Mouse (Mus musculus) megakaryocyte, embryonic 14.5 days (primary cell): ENCODE results near the gene Tmprss3. TPM values are rescaled to one million over a fixed set of nuclear protein-coding genes. Genes with fewer than 3 reads are reported as not detected.

ENCODE experiments used
- H3K27me3 ChIP-seq: replicated peaks from 2 replicates; pipeline ENCODE3; 2012; ENCODE audit warnings: inconsistent platforms
- H3K36me3 ChIP-seq: replicated peaks from 2 replicates; pipeline ENCODE3; 2012; ENCODE audit warnings: low read length, inconsistent platforms, mixed read lengths
- H3K4me1 ChIP-seq: 2 replicates; pipeline ENCODE4 v1.6.1; 2012; ENCODE audit warnings: inconsistent platforms
- H3K4me3 ChIP-seq: replicated peaks from 2 replicates; pipeline ENCODE3; 2012; ENCODE audit warnings: moderate library complexity, mild to moderate bottlenecking, inconsistent platforms
- H3K9me3 ChIP-seq: 2 replicates; pipeline ENCODE4 v1.6.1; 2012; ENCODE audit warnings: inconsistent platforms
- FLI1 ChIP-seq: IDR thresholded peaks from 2 replicates; pipeline ENCODE4 v1.6.1; 2012; ENCODE audit warnings: low read length, inconsistent platforms, mixed read lengths
- GATA1 ChIP-seq: IDR thresholded peaks from 3 replicates; pipeline ENCODE4 v1.6.1; 2012; ENCODE audit warnings: mixed read lengths, low read length, inconsistent platforms, borderline replicate concordance
- polyA plus RNA-seq: library from polyadenylated mRNA; stranded (reverse); fragments of >175 nt; gene quantifications from 2 replicates; pipeline ENCODE4 v1.2.3, GENCODE M21; 2012; ENCODE audit warnings: low replicate concordance; ENCODE audit not compliant: insufficient read depth

Gene Tmprss3
- polyA plus RNA-seq, 1 experiment = 0.10 TPM

DNA sequence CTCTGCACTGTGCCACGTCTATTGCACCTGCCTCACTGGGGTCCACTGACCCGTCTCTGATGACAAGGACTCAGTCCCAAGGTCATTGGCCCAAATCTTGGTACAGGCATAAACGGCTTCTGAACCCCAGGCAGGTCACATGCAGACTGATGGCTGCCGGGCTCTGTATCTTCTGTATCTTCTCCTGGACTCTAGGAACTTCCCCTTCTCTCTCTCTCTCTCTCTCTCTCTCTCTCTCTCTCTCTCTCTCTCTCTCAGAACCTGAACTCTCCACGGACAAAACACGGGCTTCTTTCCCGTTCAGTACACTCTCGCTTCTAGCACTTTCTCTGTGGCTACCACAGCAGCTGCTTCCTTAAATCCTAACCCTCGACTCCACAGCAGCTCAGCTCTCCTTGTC lies 52.8 kb downstream of the Tmprss3 start:
- peaks cover 38% of the 10 kb centered on the region for H3K27me3 ChIP-seq
- TF ChIP-seq FLI1 = no peak
- TF ChIP-seq GATA1 = no peak
- H3K4me1 ChIP-seq = no peaks in the 10 kb centered on the region
- H3K4me3 ChIP-seq = no peak overlapping the region
- peaks cover 29% of the 10 kb centered on the region for H3K9me3 ChIP-seq
- no peaks in the 10 kb centered on the region for H3K36me3 ChIP-seq

DNA sequence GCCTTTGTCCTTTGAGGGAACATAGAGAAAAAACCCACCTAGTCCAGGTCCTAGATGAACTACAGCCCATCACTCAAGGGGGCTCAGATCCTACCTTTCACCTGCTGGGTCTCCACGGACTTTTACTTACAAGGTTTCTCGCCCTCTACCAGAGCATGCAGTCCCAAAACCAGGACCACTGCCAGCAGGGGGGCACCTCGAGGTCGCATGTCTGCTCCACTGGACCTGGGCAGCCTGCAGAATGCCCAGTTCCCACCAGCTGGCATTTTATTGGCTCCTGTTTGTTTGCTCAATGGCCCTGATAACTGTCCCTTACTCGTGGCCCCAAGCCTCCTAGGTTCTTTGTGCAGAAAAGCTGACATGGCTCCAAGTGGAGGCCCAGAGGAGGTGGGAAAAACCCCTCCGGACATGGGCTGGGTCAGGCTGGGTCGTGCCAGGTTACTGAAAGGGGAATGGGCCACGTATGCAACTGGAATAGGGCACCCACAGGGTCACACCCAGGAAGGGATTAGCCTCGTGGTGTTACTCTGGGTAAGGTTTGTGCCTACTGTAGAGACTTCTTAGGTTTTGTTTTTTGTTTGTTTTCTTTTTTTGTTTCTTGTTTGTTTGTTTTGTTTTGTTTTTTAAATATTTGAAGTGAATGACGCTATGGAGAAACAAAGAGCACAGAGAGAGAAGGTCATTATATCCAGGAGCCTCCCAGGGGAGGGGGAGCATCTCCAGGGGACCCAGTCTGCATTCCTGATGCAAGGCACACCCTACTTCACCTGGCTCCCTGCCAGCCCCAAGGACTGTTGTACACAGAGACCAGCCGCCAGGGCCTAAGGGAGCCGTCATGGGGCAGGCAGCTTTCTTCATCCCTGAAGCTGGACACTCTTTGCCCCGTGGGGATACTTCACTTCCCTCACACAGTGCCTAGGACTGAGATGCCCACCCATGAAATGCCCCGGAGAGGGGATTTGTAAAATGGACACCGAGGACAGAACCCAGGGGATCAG lies 54.4 kb downstream of the Tmprss3 start, which contains the start of gene Tff2:
Gene Tff2 (minus strand): TSS at position 243 of the 998 bp plus-strand sequence.
- peaks cover 36% of the 10 kb centered on the region for H3K27me3 ChIP-seq

DNA sequence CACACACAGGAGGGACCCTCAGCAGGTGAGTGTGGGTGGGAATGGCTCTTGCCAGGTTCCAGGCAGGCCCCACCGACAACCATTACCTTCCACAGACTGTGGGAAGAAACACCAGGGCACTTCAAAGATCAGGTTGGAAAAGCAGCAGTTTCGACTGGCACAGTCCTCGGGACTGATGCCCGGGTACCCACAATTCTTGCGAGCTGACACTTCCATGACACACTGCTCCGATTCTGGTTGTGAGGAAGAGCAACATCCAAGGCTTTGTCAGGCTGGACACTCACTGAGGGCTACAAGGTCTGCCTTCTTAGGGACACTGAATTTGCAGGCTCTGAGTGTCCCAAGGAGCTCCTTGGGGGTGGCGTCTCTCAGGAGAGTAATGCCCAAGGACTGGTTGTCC lies 56.7 kb downstream of the Tmprss3 start:
- Histone ChIP-seq H3K4me3 (no peak overlapping the region), H3K4me1 (peaks cover 4% of the 10 kb centered on the region; the same call in 1 of the 2 replicates), H3K36me3 (no peaks in the 10 kb centered on the region), H3K9me3 (peaks cover 14% of the 10 kb centered on the region), H3K27me3 (peaks cover 36% of the 10 kb centered on the region)
- TF ChIP-seq GATA1 = no peak
- TF ChIP-seq FLI1 = no peak

More for the DNA sequence above, 54.4 kb downstream of the Tmprss3 start, which contains the start of gene Tff2:
- no peaks in the 10 kb centered on the region for H3K36me3 ChIP-seq
- peaks cover 24% of the 10 kb centered on the region for H3K9me3 ChIP-seq
- no peaks in the 10 kb centered on the region for H3K4me1 ChIP-seq
- no peak within 1 kb of the TSS for H3K4me3 ChIP-seq
- TF ChIP-seq FLI1 (no peak), GATA1 (no peak)

DNA sequence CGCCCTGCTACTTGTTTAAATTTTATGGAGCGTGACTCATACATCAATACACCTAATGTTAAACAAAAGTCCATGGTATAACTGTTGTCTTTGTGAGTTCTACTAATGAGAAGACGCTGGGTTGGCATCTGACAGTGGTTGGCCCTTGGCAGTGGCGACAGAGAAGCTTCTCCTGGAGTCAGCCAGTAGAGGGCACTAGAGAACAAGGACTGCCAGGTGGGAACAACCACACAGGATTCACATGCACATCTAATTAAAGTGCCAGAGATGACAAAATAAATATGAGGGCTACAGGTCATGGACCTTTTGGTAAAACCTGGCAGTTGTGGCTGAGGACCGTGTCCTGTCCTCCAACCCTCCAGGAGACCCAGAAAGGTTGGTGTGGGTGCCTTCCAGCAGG lies 60.4 kb downstream of the Tmprss3 start:
- H3K4me3 ChIP-seq = no peak overlapping the region
- H3K4me1 ChIP-seq = peaks cover 4% of the 10 kb centered on the region; the same call in 1 of the 2 replicates
- no peaks in the 10 kb centered on the region for H3K36me3 ChIP-seq
- peaks cover 25% of the 10 kb centered on the region for H3K27me3 ChIP-seq
- TF ChIP-seq FLI1 (no peak), GATA1 (no peak)
- no peaks in the 10 kb centered on the region for H3K9me3 ChIP-seq

DNA sequence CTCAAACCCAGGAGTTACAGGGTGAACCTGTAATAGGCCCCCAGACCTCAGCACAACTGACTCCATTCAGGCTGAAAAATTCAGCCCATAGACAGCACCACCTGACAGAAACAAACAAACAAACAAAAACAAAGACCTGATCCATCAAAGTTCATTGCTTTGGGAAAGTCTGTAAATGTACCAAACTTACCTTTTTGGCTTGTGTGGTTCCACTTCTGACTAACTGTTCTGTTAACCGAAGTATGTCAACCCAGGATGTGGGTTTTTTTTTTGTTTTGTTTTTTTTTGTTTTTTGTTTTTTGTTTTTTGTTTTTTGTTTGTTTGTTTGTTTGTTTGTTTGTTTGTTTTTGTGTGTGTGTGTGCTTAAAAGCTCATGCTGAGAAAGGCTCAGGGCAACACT lies 62.0 kb downstream of the Tmprss3 start:
- H3K9me3 ChIP-seq = no peaks in the 10 kb centered on the region
- TF ChIP-seq FLI1 (no peak), GATA1 (no peak)
- peaks cover 17% of the 10 kb centered on the region for H3K27me3 ChIP-seq
- H3K4me3 ChIP-seq = no peak overlapping the region
- H3K36me3 ChIP-seq = no peaks in the 10 kb centered on the region
- H3K4me1 ChIP-seq = peaks cover 4% of the 10 kb centered on the region; the same call in 1 of the 2 replicates

DNA sequence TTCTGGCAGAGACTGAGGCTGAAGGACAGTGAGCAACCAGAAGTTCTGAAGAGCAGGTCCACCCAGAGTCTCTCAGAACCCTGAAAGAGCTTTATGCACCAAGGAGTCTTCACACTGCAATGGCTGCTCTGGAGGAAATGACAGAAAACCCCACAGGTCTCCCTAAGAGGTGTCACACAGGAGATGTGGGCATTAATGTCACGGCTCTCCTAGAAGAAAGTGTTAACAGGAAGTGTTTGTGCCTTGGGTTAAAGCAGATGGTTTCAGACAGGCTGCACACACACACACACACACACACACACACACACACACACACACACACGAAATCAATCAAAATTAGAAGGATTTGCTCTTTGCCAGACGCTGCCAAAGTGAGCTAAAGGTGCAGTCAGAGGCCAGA lies 62.5 kb downstream of the Tmprss3 start:
- Histone ChIP-seq H3K9me3 (no peaks in the 10 kb centered on the region), H3K4me3 (no peak overlapping the region), H3K4me1 (peaks cover 4% of the 10 kb centered on the region; the same call in 1 of the 2 replicates), H3K36me3 (no peaks in the 10 kb centered on the region), H3K27me3 (peaks cover 17% of the 10 kb centered on the region)
- no peak for TF ChIP-seq GATA1
- no peak for TF ChIP-seq FLI1

DNA sequence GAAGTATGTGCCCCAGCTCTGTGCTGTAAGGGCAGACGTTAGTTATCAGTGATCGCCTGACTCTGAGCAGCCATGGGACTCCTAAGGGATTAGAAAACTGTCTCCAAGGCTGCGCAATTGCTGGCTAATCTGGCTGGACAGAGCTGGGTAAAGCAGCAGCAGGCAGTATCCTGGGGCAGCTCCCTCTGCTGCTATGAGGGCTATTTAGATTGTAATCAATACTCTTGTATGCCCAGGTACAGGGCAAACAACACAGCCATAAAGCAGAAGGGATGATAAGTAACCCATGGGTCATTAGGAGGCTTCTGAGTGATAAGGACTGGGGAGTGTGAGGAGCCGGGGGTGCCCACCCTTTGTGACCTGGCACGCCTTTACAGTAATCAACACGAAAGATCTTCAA lies 63.9 kb downstream of the Tmprss3 start:
- Histone ChIP-seq H3K9me3 (no peaks in the 10 kb centered on the region), H3K27me3 (peaks cover 25% of the 10 kb centered on the region), H3K4me1 (peaks cover 4% of the 10 kb centered on the region; the same call in 1 of the 2 replicates), H3K4me3 (no peak overlapping the region), H3K36me3 (no peaks in the 10 kb centered on the region)
- TF ChIP-seq GATA1 (no peak), FLI1 (no peak)

DNA sequence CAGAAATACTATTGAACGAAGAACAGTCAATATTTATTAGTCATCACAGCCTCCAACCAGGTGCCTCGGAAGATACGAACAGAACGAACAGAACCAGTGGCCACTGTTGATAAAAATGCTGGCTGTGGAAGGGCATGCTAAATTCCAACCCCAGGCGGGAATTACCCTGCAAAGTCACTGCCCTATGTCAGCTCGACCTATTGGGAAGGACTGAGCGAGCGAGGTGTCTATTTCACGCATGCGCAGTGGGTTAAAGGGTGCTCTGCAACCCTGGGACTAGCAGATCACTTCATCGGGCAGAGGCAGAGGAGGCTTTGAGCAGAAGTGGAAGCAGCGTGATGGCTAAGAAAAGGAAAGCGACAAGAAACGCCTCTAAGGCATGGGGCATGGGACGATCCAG lies 65.0 kb downstream of the Tmprss3 start:
- peaks cover 31% of the 10 kb centered on the region for H3K27me3 ChIP-seq
- no peak for TF ChIP-seq GATA1
- TF ChIP-seq FLI1 = no peak
- peaks cover under 1% of the 10 kb centered on the region; the same call in 1 of the 2 replicates for H3K4me1 ChIP-seq
- H3K4me3 ChIP-seq = no peak overlapping the region
- H3K9me3 ChIP-seq = no peaks in the 10 kb centered on the region
- no peaks in the 10 kb centered on the region for H3K36me3 ChIP-seq

DNA sequence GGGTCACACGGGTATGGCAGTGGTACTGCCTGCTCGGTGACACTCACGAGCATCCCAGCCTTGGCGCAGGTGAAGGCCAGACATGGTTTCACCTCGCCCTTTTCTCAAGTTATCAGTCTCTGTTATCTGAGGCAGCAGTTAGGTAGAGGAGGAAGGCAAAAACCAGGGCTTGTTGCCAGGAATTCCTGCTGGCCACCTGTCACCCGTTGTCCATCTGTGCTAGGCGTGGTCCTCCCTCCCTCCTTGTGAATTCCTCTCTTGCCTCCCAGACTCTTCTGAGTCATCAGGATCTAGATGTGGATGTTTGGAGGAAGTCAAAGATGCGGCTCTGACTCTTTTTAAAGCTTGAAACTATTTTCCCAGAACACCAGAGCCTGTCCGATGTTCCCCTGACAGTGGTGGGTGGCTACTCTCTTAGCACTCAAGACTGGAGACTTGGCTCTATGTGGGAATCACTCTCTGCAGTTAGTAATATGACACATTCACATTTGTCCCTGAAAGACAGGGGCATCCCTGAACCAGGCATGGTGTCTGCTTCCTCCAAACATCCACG lies 67.4 kb downstream of the Tmprss3 start:
- no peaks in the 10 kb centered on the region for H3K9me3 ChIP-seq
- H3K27me3 ChIP-seq = peaks cover 51% of the 10 kb centered on the region
- TF ChIP-seq GATA1 (no peak), FLI1 (no peak)

DNA sequence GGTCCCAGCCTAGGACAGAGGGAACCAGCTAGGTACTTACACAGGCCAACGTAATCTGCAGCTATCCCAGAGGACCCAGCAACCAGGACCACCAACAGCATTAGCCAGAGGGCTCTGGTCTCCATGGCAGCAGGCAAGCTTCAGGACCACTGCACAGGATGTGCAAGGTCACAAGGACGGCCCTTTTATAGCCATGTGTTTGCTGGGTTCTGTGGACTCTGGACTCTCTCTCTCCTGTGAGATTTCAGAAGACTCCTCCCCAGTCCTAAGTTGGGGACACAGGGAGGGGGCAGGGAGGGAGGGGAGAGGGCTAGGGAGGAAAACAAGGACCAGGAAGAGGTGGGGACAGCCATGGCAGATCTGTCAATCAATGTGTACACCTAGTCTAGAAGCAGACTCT lies 69.3 kb downstream of the Tmprss3 start, which contains the start of gene Tff3:
Gene Tff3 (minus strand): TSS at position 195 of the 400 bp plus-strand sequence.
- Histone ChIP-seq H3K36me3 (no peaks in the 10 kb centered on the region), H3K9me3 (no peaks in the 10 kb centered on the region), H3K4me3 (no peak within 1 kb of the TSS), H3K27me3 (peaks cover 64% of the 10 kb centered on the region), H3K4me1 (no peaks in the 10 kb centered on the region)
- TF ChIP-seq GATA1 (no peak), FLI1 (no peak)

More for the DNA sequence above, 67.4 kb downstream of the Tmprss3 start:
- Histone ChIP-seq H3K4me1 (no peaks in the 10 kb centered on the region), H3K4me3 (no peak overlapping the region), H3K36me3 (no peaks in the 10 kb centered on the region)

Other genes with a start within 250 kb of the Tmprss3 start
- 0.03 TPM in 1 of 2 replicates, not detected in the other for gene Umodl1, start 244.3 kb downstream of the Tmprss3 start, polyA plus RNA-seq
- gene Abcg1, start 141.3 kb downstream of the Tmprss3 start, polyA plus RNA-seq = 5.5 and 7.8 TPM in 2 replicates
- gene Tff3, start 69.3 kb downstream of the Tmprss3 start, polyA plus RNA-seq = not detected in 2 replicates
- not detected in 2 replicates for gene Tff2, start 54.7 kb downstream of the Tmprss3 start, polyA plus RNA-seq
- gene Tff1, start 33.7 kb downstream of the Tmprss3 start, polyA plus RNA-seq = not detected in 2 replicates
- 45.2 and 56.2 TPM in 2 replicates for gene Ubash3a, start 8.9 kb upstream of the Tmprss3 start, polyA plus RNA-seq
- gene Rsph1, start 78.4 kb upstream of the Tmprss3 start, polyA plus RNA-seq = 0.12 TPM in 1 of 2 replicates, not detected in the other
- 3.4 and 4.1 TPM in 2 replicates for gene Slc37a1, start 87.8 kb upstream of the Tmprss3 start, polyA plus RNA-seq
- gene Pde9a, start 187.2 kb upstream of the Tmprss3 start, polyA plus RNA-seq = not detected in 2 replicates